Mouse (Mus musculus) G1E-ER4 (cell line): ENCODE results near the gene Ubxn1. TPM values are rescaled to one million over a fixed set of nuclear protein-coding genes. Genes with fewer than 3 reads are reported as not detected.

Experiments
- GATA1 ChIP-seq: IDR thresholded peaks from one replicate; pipeline ENCODE4 v1.8.0; 2012; ENCODE audit warnings: low read length, inconsistent platforms
- polyA plus RNA-seq: library from polyadenylated mRNA; stranded (reverse); fragments of >175 nt; gene quantifications from 2 replicates; pipeline ENCODE4 v1.2.3, GENCODE M21; 2012

Ubxn1 gene
- 262 and 324 TPM in 2 replicates for polyA plus RNA-seq

- no peak for TF ChIP-seq GATA1
Observed at GRCm38 (mm10) chr19:8871267-8872186, at the start of gene Ubxn1. Gene Ubxn1 (plus strand): TSS chr19:8871496.

DNA sequence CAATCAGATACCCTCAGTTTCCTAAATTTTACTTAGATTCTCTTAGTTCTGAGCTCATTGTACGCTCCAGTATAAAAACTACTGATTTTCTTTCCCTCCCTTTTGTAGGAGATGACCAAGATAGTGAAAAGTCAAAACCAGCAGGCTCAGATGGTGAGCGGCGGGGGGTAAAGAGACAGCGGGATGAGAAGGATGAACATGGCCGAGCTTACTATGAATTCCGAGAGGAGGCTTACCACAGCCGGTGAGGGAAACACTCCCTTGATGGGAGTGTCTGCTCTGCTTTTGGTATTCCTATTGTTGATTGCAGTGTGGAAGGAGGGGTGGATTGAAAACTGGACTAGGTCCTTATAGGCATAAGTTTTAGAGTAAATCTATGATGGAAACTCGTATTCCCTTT lies 48.6 kb upstream of the Ubxn1 start:
- TF ChIP-seq GATA1, result no peak

GRCm38 (mm10) chr19:8829660-8830059 lies 41.6 kb upstream of the Ubxn1 start, which contains the start of gene AC129217.1:
Gene AC129217.1 (plus strand): TSS chr19:8829773.
- TF ChIP-seq GATA1, result no peak

DNA sequence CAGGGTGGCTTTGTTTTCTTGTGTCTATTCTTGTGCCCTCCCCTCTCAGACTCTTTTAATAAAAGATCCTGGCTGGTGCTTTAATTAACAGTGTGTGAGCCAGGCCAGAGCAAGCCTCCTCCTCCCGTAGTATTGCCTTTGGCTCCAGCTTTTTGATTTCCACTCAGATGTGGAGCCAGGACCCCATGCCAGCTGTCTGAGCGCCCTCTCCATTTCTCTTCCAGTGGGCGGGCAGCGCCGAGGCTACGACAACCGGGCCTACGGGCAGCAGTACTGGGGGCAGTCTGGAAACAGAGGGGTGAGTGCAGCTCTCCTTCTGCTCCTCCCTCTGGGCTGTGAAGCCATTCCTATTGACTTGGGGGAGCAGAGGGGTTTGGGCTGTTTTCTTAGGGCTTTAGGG lies 40.6 kb upstream of the Ubxn1 start:
- no peak for TF ChIP-seq GATA1

DNA sequence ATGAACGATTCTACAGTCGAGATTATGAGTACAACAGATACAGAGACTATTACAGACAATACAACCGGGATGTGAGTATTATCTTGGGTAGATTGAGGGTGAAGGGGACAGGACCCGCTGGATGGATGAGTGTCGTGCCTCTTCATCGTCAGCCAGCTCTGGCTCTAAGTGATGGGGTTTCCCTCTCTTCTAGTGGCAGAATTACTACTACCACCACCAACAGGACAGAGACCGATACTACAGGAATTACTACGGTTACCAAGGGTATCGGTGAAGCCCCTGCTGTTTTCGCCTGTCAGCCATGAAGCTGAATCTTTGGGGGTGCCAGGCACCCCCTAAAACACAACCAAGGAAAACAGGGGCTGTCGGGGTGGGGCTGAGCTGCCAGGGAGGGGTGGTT lies 40.0 kb upstream of the Ubxn1 start:
- TF ChIP-seq GATA1, result no peak

GRCm38 (mm10) chr19:8832971-8833370 lies 38.3 kb upstream of the Ubxn1 start:
- TF ChIP-seq GATA1, result no peak

- no peak for TF ChIP-seq GATA1
Observed at GRCm38 (mm10) chr19:8837251-8837791, 34.0 kb upstream of the Ubxn1 start, which contains the start of gene Bscl2. Gene Bscl2 (plus strand): TSS chr19:8837467.

- TF ChIP-seq GATA1, result no peak
Observed at GRCm38 (mm10) chr19:8838041-8838730, 33.1 kb upstream of the Ubxn1 start.

GRCm38 (mm10) chr19:8839103-8839907 lies 32.0 kb upstream of the Ubxn1 start, which contains the start of gene Gng3:
Gene Gng3 (minus strand): TSS chr19:8839194.
- TF ChIP-seq GATA1, result no peak

DNA sequence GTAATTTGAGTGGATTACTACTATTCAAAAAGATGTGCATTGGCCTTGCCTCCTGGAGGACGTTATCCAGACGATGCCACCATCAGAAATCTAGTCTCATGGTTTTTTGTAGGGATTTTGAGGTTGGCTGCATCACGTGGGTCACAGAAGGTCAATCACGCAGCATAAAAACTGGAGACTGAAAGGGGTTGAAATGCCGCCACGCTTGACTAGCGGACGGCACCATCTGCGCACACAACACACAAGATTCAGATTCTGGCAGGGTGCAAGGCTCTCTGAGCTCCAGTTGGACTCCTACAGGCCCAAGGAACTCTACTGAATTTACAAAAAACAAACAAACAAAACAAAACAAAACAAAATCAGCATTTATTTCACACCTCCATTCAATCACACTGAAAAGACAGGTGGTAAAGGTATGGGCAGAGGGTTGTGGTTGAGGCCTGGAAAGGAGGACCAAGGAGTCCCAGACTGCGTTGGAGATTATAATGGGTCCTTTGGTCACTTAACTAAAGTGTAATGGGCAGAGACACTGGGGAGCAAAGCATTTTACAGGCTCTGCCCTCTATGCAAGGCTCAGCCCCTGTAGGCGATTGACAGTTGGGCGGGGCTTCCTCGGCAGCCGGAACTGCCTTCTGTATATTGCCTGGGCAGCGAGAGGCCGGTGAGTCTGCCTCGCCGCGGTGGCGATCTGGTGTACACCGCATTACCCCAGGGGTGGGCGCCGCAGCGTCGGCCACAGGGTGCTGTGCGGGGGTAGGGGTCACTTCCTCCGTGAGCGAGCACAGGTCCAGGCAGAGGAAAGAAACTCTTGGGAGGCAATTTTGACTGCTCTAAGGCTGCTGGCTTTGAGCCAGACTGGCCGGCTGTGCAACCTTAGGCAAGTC lies 31.1 kb upstream of the Ubxn1 start:
- TF ChIP-seq GATA1, result no peak

DNA sequence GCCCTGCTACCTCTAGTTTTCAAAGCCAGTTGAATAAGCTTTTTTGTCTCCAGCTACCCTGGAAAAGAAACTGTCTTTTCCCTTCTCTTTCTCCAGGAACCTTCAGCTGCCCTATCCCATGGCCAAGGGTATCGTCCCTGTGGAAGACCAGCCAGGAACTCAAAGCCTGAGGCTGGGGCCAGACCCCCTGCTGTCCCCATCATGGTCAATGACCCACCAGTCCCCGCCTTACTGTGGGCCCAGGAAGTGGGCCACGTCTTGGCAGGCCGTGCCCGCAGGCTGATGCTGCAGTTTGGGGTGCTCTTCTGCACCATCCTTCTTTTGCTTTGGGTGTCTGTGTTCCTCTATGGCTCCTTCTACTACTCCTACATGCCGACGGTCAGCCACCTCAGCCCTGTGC lies 30.3 kb upstream of the Ubxn1 start:
- TF ChIP-seq GATA1, result no peak

GRCm38 (mm10) chr19:8842961-8843360 lies 28.3 kb upstream of the Ubxn1 start:
- TF ChIP-seq GATA1, result no peak

GRCm38 (mm10) chr19:8844371-8845129 lies 26.7 kb upstream of the Ubxn1 start:
- TF ChIP-seq GATA1, result no peak

DNA sequence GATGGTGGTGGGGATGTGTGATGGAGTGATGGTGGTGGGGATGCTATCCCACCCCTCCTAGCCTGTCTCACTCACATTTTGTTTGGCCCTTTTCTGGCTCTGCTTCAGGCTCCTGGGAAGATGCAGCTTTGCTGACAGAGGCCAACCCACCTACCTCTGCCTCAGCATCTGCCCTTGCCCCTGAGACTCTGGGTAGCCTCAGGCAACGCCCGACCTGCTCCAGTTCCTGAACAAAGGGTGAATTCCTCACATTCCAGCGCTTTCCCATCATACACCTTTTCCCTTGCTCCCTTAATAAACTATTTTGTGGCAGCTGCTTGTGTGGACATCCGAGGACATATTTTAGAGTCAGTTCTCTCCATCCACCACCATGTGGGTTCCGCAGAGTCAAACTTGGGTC lies 22.9 kb upstream of the Ubxn1 start:
- TF ChIP-seq GATA1, result no peak
